Mouse (Mus musculus): Measurements from ENCODE around the gene Txnip. TPM values are rescaled to one million over a fixed set of nuclear protein-coding genes. Genes with fewer than 3 reads are reported as not detected.

Gene Txnip
- polyA plus RNA-seq, 1 experiment, result 163 TPM

GRCm38 (mm10) chr3:96560881-96561668 lies 3.3 kb downstream of the Txnip start:
- WGBS, result 20% methylated on average over 9 of the region's 9 CpGs
- Histone ChIP-seq H3K27ac (ENCODE audit: control insufficient read depth, insufficient read depth, low read depth, low read length, poor library complexity) (peak overlapping the region; percentile 27; the same call in 1 of the 2 replicates), H3K4me1 (ENCODE audit: control insufficient read depth, insufficient read depth, low read length) (peaks cover 6% of the 10 kb centered on the region)

GRCm38 (mm10) chr3:96561946-96562681 lies 4.4 kb downstream of the Txnip start:
- TF ChIP-seq CTCF (IDR thresholded peaks at IDR 0.05; ENCODE audit: control insufficient read depth, insufficient read depth, low read length), result no peak
- TF ChIP-seq POLR2A (IDR thresholded peaks at IDR 0.05; ENCODE audit: borderline replicate concordance, control insufficient read depth, low read depth, low read length), result no peak
- peak overlapping the region; percentile 19 for H3K4me3 ChIP-seq (replicated peaks; ENCODE audit: control insufficient read depth, low read depth, low read length)
- peaks cover 8% of the 10 kb centered on the region for H3K4me1 ChIP-seq (ENCODE audit: control insufficient read depth, insufficient read depth, low read length)
- 31% methylated on average over 10 of the region's 10 CpGs for WGBS
- H3K27ac ChIP-seq (ENCODE audit: control insufficient read depth, insufficient read depth, low read depth, low read length, poor library complexity), result no peak overlapping the region

More at GRCm38 (mm10) chr3:96560881-96561668, 3.3 kb downstream of the Txnip start:
- peak overlapping the region; percentile 92 for H3K4me3 ChIP-seq (replicated peaks; ENCODE audit: control insufficient read depth, low read depth, low read length)
- no peak for TF ChIP-seq CTCF (IDR thresholded peaks at IDR 0.05; ENCODE audit: control insufficient read depth, insufficient read depth, low read length)
- no peak for TF ChIP-seq POLR2A (IDR thresholded peaks at IDR 0.05; ENCODE audit: borderline replicate concordance, control insufficient read depth, low read depth, low read length)

GRCm38 (mm10) chr3:96563267-96563666 lies 5.5 kb downstream of the Txnip start:
- TF ChIP-seq CTCF (IDR thresholded peaks at IDR 0.05; ENCODE audit: control insufficient read depth, insufficient read depth, low read length) (no peak), POLR2A (IDR thresholded peaks at IDR 0.05; ENCODE audit: borderline replicate concordance, control insufficient read depth, low read depth, low read length) (no peak)
- H3K4me3 ChIP-seq (replicated peaks; ENCODE audit: control insufficient read depth, low read depth, low read length), result no peak overlapping the region
- H3K4me1 ChIP-seq (ENCODE audit: control insufficient read depth, insufficient read depth, low read length), result peaks cover 8% of the 10 kb centered on the region
- 41% methylated on average over 8 of the region's 8 CpGs for WGBS
- H3K27ac ChIP-seq (ENCODE audit: control insufficient read depth, insufficient read depth, low read depth, low read length, poor library complexity), result no peak overlapping the region

- no peak overlapping the region for H3K4me3 ChIP-seq (replicated peaks; ENCODE audit: control insufficient read depth, low read depth, low read length)
- H3K4me1 ChIP-seq (ENCODE audit: control insufficient read depth, insufficient read depth, low read length), result peaks cover 8% of the 10 kb centered on the region
- WGBS, result 23% methylated on average over 10 of the region's 10 CpGs
- no peak for TF ChIP-seq POLR2A (IDR thresholded peaks at IDR 0.05; ENCODE audit: borderline replicate concordance, control insufficient read depth, low read depth, low read length)
- no peak for TF ChIP-seq CTCF (IDR thresholded peaks at IDR 0.05; ENCODE audit: control insufficient read depth, insufficient read depth, low read length)
- H3K27ac ChIP-seq (ENCODE audit: control insufficient read depth, insufficient read depth, low read depth, low read length, poor library complexity), result peak overlapping the region; percentile 64
Measured at GRCm38 (mm10) chr3:96563911-96564632, 6.3 kb downstream of the Txnip start.

- peak overlapping the region; percentile 2 for H3K4me3 ChIP-seq (replicated peaks; ENCODE audit: control insufficient read depth, low read depth, low read length)
- TF ChIP-seq CTCF (IDR thresholded peaks at IDR 0.05; ENCODE audit: control insufficient read depth, insufficient read depth, low read length), result no peak
- TF ChIP-seq POLR2A (IDR thresholded peaks at IDR 0.05; ENCODE audit: borderline replicate concordance, control insufficient read depth, low read depth, low read length), result no peak
- H3K27ac ChIP-seq (ENCODE audit: control insufficient read depth, insufficient read depth, low read depth, low read length, poor library complexity), result peak overlapping the region; percentile 64
- H3K4me1 ChIP-seq (ENCODE audit: control insufficient read depth, insufficient read depth, low read length), result peaks cover 8% of the 10 kb centered on the region
- WGBS, result 1% methylated on average over 7 of the region's 7 CpGs
Measured at GRCm38 (mm10) chr3:96564633-96565032, 6.9 kb downstream of the Txnip start.

- no peak for TF ChIP-seq CTCF (IDR thresholded peaks at IDR 0.05; ENCODE audit: control insufficient read depth, insufficient read depth, low read length)
- peaks cover 8% of the 10 kb centered on the region for H3K4me1 ChIP-seq (ENCODE audit: control insufficient read depth, insufficient read depth, low read length)
- peak overlapping the region; percentile 49 for H3K27ac ChIP-seq (ENCODE audit: control insufficient read depth, insufficient read depth, low read depth, low read length, poor library complexity)
- H3K4me3 ChIP-seq (replicated peaks; ENCODE audit: control insufficient read depth, low read depth, low read length), result no peak overlapping the region
- 55% methylated on average over 3 of the region's 3 CpGs for WGBS
Measured at GRCm38 (mm10) chr3:96565105-96565504, 7.3 kb downstream of the Txnip start.

GRCm38 (mm10) chr3:96566661-96567450 lies 9.1 kb downstream of the Txnip start:
- WGBS, result 57% methylated on average over 8 of the region's 8 CpGs
- peaks cover 12% of the 10 kb centered on the region for H3K4me1 ChIP-seq (ENCODE audit: control insufficient read depth, insufficient read depth, low read length)
- TF ChIP-seq CTCF (IDR thresholded peaks at IDR 0.05; ENCODE audit: control insufficient read depth, insufficient read depth, low read length) (no peak), POLR2A (IDR thresholded peaks at IDR 0.05; ENCODE audit: borderline replicate concordance, control insufficient read depth, low read depth, low read length) (no peak)
- no peak overlapping the region for H3K4me3 ChIP-seq (replicated peaks; ENCODE audit: control insufficient read depth, low read depth, low read length)
- H3K27ac ChIP-seq (ENCODE audit: control insufficient read depth, insufficient read depth, low read depth, low read length, poor library complexity), result peak overlapping the region; percentile 30; the same call in 1 of the 2 replicates
